Mouse (Mus musculus): ENCODE measurements around the gene Ttc39b.

DNA sequence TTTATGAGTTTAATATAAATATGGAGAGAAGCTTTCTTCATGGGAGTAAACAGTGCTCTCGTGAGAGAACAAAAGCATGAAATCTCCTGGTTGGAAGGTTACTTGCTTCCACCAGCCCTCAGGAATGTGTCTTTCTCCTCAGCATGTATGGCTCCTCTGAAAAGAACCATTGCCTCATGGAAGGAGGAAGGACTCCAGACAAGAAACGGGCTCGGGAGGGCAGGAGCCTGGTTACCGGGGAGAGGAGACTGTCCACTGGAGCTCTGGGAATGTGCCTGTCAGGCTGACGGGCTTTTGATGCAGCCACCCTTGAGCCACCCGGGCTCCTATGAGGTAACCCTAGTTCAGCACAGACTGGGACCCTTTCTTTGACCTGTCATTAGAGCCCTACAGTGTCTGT, 137.6 kb downstream of the Ttc39b start:
- TF ChIP-seq CTCF (IDR thresholded peaks at IDR 0.05; ENCODE audit: insufficient read depth, low read length), result no peak
- no peak for TF ChIP-seq POLR2A (IDR thresholded peaks at IDR 0.05; ENCODE audit: borderline replicate concordance, extremely low read depth, low read depth, low read length)

Measured in lung, adult 2 months (tissue).